Mouse (Mus musculus) stomach, embryonic 16.5 days (tissue): ENCODE results near the gene Arhgdig. TPM values are rescaled to one million over a fixed set of nuclear protein-coding genes. Genes with fewer than 3 reads are reported as not detected.

Experiments
- ATAC-seq: fragments of 200-750 bp; cut with Nextera tagmentation; 2 replicates; pipeline ENCODE4 v1.8.0; 2017; ENCODE audit warnings: moderate number of reproducible peaks, moderate TSS enrichment; ENCODE audit not compliant: insufficient read depth, low FRiP score
- H3K27ac ChIP-seq: fragments of 300-500 bp; sonication (generic); 2 replicates; pipeline ENCODE4 v1.5.1; 2014; ENCODE audit warnings: low read length
- H3K27me3 ChIP-seq: fragments of 300-500 bp; sonication (generic); 2 replicates; pipeline ENCODE4 v1.6.1; 2014; ENCODE audit warnings: low read length, control low read depth, mixed read lengths; ENCODE audit not compliant: control insufficient read depth, insufficient read depth
- H3K36me3 ChIP-seq: fragments of 300-500 bp; sonication (generic); 2 replicates; pipeline ENCODE4 v1.6.1; 2014; ENCODE audit warnings: low read length; ENCODE audit not compliant: control insufficient read depth, insufficient read depth
- H3K4me1 ChIP-seq: fragments of 300-500 bp; sonication (generic); 2 replicates; pipeline ENCODE4 v1.6.1; 2014; ENCODE audit warnings: low read length, control low read depth, mixed read lengths; ENCODE audit not compliant: control insufficient read depth, insufficient read depth
- H3K4me2 ChIP-seq: fragments of 300-500 bp; sonication (generic); 2 replicates; pipeline ENCODE4 v1.6.1; 2014; ENCODE audit warnings: low read depth, low read length, mixed read lengths
- H3K4me3 ChIP-seq: fragments of 300-500 bp; sonication (generic); replicated peaks from 2 replicates; pipeline ENCODE4 v1.5.1; 2014; ENCODE audit warnings: mild to moderate bottlenecking, low read length
- H3K9ac ChIP-seq: fragments of 300-500 bp; sonication (generic); 2 replicates; pipeline ENCODE4 v1.6.1; 2014; ENCODE audit warnings: low read length
- H3K9me3 ChIP-seq: fragments of 300-500 bp; sonication (generic); replicated peaks from 2 replicates; pipeline ENCODE4 v1.6.1; 2016; ENCODE audit warnings: low read length, control low read depth; ENCODE audit not compliant: control insufficient read depth
- WGBS: fragments of 180-500 bp; shearing (Covaris S2); extraction: QIAGEN DNeasy Blood & Tissue Kit; methylation state at CpG from one replicate; pipeline ENCODE4 v1.1.7; 2014; 5-methylcytosine and 5-hydroxymethylcytosine counted together
- polyA plus RNA-seq: library from polyadenylated mRNA; unstranded; fragments of >200 nt; fragmentation: Nextera tagmentation; extraction: Ambion mirVana; gene quantifications from 2 replicates; pipeline ENCODE4 v1.2.1, GENCODE M21; 2015

Arhgdig gene
- polyA plus RNA-seq, 1 experiment from 2014 or later: 25.9 TPM

DNA sequence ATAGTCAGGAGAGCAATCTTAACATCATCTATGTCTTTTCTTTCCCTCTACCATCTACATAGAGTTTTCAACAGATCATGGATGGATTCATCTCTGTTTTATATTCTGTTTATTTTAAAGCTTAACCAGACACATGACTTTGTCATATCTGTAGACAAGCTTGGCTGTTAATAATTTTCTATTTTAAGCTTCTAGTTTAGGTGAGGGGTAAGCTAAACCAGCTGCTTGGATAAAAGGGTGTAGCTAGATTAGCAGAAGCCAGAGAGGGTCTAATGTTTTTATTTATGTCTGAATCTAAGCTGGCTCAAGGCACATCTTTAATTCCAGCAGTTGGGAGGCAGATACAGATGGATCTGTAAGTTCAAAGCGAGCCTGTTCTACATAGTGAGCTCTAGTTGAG lies 44.9 kb downstream of the Arhgdig start:
- Histone ChIP-seq H3K36me3 (no peaks in the 10 kb centered on the region), H3K9ac (no peak overlapping the region), H3K27me3 (no peaks in the 10 kb centered on the region), H3K27ac (no peak overlapping the region), H3K4me3 (no peak overlapping the region), H3K4me1 (no peaks in the 10 kb centered on the region), H3K4me2 (no peak overlapping the region), H3K9me3 (no peaks in the 10 kb centered on the region)
- no peak for ATAC-seq
- 86% methylated on average over 1 of the region's 1 CpGs for WGBS

DNA sequence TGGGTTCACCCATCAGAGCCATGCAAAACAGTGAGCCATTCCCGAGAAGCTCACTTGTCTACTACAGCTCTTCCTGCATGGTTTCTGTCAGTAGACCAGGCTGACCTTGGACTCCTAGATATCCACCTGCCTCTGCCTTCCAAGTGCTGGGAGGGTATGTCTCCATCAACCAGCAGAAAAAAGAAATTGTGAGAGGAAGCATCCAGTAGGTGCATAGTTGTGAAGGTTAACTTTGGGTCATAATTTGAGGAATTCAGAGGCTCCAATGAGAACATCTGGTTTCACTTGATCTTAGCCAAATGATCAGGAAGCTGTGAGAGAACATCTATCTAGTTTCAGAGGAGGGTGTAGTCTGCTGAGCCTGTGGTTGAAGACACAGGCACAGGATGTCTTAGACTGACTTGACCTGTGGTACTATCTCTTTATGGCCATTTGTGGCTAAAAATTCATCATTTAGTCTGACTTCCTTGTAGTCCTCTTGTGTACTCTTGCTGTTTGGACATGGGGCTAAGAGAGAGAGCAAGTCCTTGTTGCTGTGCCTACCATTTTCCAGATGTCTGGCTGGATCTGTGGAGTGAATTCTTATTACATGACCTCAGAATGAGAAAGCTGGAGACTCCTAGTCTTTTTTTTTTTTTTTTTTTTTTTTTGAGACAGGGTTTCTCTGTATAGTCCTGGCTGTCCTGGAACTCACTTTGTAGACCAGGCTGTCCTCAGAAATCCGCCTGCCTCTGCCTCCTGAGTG lies 55.5 kb downstream of the Arhgdig start:
- WGBS: 86% methylated on average over 2 of the region's 2 CpGs
- Histone ChIP-seq H3K4me2 (no peak overlapping the region), H3K9me3 (no peaks in the 10 kb centered on the region), H3K4me1 (no peaks in the 10 kb centered on the region), H3K36me3 (peaks cover 36% of the 10 kb centered on the region; the same call in 1 of the 2 replicates), H3K27me3 (no peaks in the 10 kb centered on the region), H3K27ac (no peak overlapping the region), H3K9ac (no peak overlapping the region), H3K4me3 (no peak overlapping the region)
- no peak for ATAC-seq

Other genes starting within 250 kb of the Arhgdig start
- gene Capn15, start 222.0 kb downstream of the Arhgdig start, polyA plus RNA-seq: 21.6 and 23.3 TPM in 2 replicates
- gene Rab11fip3, start 138.2 kb downstream of the Arhgdig start, polyA plus RNA-seq: 6.0 and 6.9 TPM in 2 replicates
- 47.1 and 56.6 TPM in 2 replicates for gene Decr2, start 117.4 kb downstream of the Arhgdig start, polyA plus RNA-seq
- gene Nme4, start 112.2 kb downstream of the Arhgdig start, polyA plus RNA-seq: 67.7 and 74.7 TPM in 2 replicates
- 5.7 and 6.9 TPM in 2 replicates for gene Tmem8, start 94.5 kb downstream of the Arhgdig start, polyA plus RNA-seq
- gene Mrpl28, start 84.3 kb downstream of the Arhgdig start, polyA plus RNA-seq: 184 and 201 TPM in 2 replicates
- gene Axin1, start 69.1 kb downstream of the Arhgdig start, polyA plus RNA-seq: 6.4 and 6.6 TPM in 2 replicates
- gene Pdia2, start 8.7 kb downstream of the Arhgdig start, polyA plus RNA-seq: 192 and 218 TPM in 2 replicates
- gene Rgs11, start 4.8 kb downstream of the Arhgdig start, polyA plus RNA-seq: 40.3 and 42.7 TPM in 2 replicates
- 89.0 and 101 TPM in 2 replicates for gene Fam234a, start 36.5 kb upstream of the Arhgdig start, polyA plus RNA-seq
- gene Luc7l, start 45.1 kb upstream of the Arhgdig start, polyA plus RNA-seq: 80.5 and 84.3 TPM in 2 replicates
- gene Neurl1b, start 207.0 kb upstream of the Arhgdig start, polyA plus RNA-seq: 2.3 and 2.9 TPM in 2 replicates